Mouse (Mus musculus): ENCODE measurements at regions not wholly inside any gene's neighbourhood (a gene's known extent, or its start where the extent isn't known, plus 50 kb on each side); places are given as distances from the start of the nearest gene placed in this dataset.

DNA sequence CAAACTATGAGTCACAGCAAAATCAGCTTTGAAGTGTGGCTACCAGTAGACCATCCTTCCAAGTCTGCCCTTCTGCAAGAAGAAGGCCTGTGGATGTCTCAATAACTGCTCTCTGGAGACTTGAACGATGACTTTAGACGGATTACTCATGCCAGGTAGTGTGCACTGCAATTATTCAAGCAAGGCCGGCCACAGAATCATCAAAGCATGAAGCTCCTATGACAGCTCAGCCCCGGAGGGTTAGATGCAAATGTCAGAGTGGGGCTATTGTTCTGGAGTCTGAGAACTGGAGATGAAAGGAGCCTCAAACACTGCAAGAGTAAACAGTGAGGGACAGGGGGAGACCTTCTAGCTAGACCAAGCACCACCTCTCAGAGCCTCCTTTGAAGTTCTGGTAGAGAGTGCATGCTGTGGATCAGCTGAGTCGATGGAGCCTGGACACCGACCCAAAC lies 173.8 kb upstream of the Dmrta1 start:
- CTCF ChIA-PET: no interaction called here

DNA sequence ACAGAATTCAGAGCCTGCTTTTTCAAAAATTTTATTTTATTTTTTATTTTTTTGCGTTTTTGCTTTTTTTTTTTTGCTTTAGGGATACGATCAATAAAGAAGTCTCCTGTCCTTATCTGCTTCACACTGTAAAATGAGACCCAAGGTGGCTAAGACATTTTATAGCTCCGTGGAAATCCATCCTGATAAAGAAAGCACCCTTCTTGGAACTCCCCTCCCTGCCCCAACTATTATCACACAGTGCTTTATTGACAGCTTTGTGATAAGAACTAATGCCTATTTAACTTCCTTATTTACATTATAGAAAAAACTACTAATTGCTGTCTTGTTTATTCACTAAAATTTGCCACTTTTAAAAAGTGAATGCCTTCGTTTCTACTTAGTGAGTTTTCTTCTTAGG lies 179.0 kb upstream of the Dmrta1 start:
- CTCF ChIA-PET: no interaction called here

DNA sequence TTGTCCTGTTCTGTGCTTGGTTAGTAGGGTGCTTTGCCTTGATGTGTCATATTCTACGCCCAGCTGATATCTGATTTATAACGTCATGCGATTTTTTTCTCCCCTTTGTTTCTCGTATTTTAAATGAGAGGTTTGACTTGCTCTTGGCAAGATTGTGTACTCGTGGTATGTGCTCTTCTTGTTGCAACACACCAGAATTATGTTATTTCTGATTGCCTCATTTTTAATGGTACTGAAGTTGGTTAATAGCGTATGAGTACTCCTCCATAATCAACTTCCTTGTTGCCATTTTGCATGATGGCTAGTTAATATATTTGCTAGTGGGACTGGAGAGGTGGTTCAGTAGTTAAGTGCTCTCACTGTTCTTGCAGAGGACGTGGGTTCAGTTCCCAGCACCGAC lies 180.1 kb upstream of the Cdkn2b start:
- CTCF ChIA-PET: no interaction called here

DNA sequence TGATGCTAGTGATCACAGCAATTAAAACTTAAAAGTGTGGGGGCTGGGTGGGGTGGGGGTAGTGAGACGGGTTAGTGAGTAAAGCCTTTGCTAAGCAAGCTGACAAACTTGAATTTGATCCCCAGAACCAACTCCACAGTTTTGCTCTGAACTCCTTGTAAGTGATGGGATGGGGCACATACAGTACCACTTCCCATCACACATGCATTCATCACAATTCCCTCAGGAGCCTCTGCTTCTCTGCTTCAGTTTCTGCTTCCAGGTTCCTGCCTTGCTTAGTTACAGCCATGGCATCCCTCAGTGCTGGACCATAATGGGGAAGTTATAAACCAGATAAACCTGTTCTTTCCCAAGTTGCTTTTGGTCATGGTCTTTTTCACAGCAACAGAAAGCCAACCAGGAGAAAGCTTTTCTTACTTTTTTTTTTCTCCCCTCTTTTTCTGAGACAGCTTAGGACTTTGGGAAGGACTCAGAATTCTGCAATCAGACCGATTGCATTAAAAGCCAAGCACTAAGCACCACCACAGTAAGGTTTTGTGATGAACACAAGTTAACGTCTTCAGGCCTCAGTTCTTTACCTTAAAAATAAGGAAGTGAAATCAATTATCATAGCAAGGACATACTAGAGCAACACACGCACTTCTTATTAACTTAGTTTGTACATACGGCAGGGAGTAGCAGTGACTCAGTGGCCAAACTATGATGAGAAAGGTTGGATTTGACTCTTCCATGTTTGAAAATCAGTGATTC lies 176.8 kb upstream of the Cdkn2b start:
- CTCF ChIA-PET: no interaction called here

DNA sequence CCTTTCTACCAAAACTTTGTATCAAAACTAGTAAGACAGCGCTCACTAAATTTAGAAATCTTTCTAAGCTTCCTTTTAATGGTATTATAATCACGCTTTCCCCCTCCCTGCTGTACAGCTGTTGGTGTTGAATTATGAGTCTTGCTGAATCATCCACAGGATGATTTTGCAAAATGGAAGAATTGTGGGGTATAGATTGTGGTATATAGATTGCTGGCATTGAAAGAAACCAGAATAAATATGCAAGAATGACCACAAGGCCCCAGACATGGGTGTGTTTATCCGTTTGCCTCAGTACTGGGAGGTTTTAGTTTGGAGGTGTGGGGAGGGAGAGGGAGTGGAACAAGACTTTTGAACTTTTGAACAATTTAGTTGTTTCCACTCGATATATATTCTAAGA lies 176.1 kb upstream of the Cdkn2b start:
- CTCF ChIA-PET: no interaction called here

DNA sequence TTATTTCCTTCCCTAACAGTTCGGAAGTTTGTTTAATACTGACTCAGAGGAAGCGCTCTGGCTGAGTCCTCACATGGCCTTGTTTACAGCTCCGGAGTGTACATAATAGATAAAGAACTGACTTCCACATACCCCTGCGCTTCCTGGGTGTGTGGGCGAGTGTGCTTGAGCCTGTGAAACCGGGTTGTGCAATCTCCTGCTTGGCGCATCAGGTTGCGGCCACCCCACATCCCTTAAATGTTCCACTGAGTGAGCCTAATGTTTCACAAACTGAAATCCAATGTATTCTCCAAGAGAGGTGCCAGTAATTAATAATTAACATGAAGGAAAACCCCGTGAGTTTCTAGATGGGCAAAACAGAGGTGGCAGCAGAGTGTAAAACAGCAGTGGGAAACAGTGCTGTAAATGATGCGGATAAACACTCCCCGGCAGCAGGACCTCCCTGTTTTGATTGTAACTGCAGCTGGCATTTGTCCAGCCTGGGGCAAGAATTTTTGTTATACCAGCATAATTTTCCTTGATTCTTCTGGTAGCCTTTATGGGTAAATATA lies 175.2 kb upstream of the Cdkn2b start:
- CTCF ChIA-PET: no interaction called here

DNA sequence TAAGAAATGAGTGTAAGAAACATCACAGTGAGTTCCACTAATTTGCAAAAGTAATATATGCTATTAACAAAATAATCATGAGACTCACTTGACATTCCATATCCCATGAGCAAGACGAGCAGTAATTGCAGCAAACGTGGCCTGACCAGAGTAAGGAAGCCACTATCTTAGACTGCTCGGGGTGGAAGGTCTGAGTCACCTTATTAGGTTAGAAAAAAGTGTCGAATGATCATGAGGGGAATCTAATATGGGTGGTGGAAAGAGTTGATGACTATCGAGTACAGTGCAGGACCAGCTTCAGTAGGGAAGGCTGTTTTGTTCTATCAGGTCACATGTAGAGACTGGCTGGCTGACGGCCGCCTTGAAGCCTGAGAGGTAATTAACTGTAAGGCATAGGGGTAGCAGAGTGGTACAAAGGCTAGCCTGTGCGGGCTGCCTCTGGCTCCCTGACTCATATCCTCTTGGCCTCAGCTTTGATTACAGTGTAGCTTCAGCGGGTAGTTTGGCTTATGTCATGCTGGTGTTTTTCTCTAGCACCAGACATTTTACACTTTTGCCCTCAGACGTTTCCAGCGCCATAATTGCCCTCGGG lies 167.9 kb upstream of the Cdkn2b start:
- CTCF ChIA-PET: no interaction called here

DNA sequence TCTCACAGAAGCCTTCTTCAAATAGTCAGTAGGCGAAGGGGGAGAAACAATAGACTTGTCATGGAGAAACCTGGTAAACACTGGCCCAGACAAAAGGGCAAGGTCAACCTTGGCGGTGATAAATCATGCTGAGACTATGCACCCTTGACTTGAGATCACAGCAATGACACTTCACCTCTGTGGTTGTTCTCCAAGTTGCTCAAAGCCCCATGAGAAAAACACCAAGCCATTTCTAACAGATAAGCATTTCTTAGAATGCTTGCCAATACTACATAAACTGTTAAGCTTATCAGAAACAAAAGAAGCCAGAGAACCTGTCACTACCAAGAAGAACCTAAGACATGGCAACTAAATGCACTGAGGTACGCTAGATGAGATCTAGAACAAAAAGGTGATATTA lies 165.0 kb upstream of the Cdkn2b start:
- CTCF ChIA-PET: no interaction called here

DNA sequence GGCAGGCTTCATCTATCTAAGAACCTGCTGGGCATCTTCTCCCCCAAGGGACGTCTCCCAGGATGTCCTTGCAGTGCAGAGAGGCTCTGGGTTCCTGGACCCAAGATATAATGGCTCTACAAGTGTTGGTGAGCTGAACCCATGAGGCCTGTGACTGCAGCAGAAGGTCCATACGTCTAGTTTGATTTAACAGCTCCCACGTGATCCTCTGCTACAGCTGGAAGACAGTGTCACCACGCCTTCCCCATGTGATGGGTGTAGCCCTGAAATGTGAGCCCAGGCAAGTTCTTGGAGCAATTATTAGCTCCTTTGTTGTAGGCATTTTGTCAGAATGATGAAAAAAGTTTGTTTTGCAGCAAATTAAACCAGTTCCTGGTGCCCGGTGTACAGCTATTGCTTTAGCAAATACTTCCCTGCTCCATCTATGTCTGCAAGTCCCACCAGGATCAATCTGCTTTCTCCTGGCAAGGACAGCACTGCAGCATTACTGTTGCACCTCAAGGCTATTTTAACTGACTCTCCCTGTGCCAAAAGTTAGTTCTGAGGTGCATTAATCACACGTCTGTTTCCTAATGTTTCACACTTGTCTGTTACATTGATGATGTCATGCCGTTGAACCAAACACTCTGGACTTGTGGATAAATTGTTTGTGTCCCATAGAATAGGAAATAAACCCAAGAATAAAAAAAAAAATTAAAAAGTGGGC lies 164.2 kb upstream of the Cdkn2b start:
- CTCF ChIA-PET: no interaction called here

DNA sequence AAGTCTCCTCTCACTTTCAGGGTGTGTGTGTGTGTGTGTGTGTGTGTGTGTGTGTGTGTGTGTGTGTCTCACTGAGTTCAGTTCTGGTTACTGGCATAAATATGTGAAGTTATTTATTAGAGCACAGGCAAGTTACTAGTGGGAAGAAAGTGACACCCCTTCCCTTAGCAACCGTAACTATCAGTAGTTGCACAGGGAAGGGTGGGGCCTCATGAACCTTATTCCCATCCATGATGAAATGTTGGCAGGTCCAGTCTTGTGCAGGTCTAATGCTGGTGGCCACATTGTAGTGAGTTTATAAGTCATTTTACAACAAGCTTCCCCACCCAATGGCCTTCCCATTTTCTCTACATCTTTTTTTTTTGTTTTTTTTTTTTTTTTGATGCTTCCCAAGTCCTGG lies 160.6 kb upstream of the Cdkn2b start:
- CTCF ChIA-PET: no interaction called here

DNA sequence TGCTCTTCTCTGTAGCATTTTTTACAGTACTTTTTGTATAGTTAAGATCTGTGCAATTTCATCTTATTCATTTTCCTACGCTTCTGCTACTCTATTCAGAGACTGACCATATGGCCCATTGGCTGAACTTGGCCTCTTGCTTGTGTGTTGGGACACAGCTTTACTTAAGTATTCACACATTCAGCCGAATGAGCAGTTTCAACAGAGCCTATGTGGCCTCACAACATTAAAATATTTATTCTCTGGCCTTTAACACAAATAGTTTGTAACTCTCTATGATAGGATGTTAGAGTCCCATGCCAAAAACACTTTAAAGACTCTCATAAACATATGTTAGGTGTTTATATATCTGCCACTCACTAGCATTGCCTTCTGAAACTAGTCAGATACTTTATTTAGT lies 159.9 kb upstream of the Cdkn2b start:
- CTCF ChIA-PET: no interaction called here

DNA sequence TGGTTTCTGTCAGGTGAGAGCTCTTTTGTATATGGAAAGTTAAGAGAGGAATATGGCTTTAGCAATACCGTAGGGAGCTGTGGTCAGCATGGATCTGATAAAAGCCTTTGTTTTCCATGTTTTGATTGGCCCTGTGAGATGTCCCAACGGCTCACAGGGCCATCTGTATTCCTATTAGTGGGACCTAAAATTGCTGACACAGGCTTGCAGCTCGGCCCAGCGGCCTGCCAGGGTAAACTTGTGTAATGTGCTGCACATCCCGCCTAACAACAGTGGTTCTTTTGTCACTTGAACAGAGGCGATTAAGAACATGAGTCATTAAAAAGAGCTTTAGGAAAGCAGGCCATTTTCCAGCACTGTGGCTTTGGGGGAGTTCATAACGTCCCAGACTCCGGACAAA lies 159.0 kb upstream of the Cdkn2b start:
- CTCF ChIA-PET: no interaction called here

DNA sequence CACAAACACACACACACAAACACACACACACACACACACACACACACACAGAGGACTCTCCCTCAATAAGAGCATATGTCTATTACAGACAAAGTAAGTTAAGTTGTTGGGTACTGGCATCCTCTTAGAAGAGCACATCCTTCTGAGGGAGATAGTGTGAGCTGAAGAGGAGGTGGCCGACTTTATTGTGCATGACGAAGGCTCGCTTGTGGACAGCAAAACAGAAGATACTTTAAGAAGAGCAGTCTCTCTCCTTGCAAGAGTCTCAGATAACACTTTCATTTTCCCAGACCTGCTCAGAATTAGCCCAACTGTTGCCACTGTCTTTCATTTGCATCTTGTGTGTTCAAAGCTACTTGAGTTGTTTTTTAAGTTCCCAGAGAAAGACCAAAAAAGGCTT lies 158.6 kb upstream of the Cdkn2b start:
- CTCF ChIA-PET: no interaction called here

DNA sequence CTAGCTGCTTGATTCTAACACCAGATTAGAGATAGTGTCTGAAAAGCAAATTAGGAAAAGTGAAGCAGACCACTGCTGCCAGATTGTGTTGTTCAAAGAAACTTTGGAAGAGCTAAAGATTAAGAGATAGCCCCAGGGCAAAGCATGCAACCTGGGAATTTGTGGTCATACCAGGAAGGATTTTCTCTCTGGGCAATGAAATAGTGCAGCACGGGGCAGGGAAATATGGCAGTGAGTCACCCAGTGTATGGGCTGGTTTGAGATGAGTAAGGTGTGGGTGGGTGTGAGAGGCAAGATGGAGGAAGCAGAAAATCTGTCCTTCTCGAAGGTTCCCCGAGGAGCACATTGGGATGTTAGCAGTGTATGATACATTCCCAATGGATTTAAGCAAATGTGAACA lies 155.9 kb upstream of the Cdkn2b start:
- CTCF ChIA-PET: no interaction called here

DNA sequence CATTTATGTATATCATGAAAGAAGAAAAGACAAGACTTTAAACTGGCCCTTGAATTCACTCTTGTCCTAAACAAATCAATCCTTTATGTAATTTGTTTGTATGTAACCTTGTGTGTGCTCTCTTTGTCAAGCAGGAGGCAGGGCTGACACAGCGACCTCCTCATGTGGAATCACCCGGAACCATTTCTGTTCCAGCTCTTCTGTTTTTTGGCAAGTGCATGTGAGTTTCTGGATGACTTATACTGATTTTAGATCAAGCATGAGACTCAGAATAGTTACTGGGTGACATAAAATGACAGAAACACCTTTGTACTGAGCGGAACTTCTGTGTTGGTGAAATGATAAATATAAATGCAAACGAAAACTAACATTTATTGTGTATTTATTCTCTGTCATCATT lies 152.3 kb upstream of the Cdkn2b start:
- CTCF ChIA-PET: no interaction called here

DNA sequence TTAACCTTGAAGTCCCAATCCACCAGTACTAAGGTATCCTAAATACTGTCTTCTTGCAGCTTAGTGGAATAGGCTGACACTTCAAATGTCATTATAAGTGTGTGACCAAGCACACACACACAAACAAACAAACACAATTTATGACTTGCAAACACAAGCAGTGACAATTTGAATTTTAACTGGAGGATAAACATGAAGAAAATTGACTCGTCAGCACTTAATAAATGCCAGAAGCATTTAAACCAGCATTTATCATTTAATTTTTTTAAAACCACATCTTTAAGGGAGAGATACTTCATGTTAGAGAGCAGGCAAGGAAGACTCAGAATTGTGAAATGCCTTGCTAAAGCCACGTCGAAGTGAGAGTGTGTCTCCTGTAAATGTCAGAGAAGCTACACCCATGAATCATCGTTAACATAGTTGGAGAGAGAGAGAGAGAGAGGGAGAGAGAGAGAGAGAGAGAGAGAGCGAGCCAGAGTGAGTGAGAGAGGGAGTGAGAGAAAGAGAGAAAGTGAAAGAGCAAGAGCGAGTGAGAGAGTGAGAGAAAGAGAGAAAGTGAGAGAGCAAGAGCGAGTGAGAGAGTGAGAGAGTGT lies 149.4 kb upstream of the Cdkn2b start:
- CTCF ChIA-PET: no interaction called here

DNA sequence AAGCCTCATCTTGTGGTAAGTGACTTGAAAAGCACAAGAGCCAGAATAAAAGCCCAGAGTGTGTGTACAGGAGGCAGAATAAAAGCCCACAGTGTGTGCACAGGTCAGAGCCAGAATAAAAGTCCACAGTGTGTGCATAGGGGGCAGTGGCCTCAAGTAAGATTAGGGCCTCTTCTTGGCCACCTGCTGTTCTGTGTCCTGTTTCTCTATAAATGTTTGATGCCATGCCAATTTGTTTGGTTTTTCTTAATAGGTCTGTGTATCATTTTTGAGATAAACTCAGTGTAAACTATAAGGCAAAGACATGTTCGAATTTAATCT lies 148.5 kb upstream of the Cdkn2b start:
- CTCF ChIA-PET: no interaction called here

DNA sequence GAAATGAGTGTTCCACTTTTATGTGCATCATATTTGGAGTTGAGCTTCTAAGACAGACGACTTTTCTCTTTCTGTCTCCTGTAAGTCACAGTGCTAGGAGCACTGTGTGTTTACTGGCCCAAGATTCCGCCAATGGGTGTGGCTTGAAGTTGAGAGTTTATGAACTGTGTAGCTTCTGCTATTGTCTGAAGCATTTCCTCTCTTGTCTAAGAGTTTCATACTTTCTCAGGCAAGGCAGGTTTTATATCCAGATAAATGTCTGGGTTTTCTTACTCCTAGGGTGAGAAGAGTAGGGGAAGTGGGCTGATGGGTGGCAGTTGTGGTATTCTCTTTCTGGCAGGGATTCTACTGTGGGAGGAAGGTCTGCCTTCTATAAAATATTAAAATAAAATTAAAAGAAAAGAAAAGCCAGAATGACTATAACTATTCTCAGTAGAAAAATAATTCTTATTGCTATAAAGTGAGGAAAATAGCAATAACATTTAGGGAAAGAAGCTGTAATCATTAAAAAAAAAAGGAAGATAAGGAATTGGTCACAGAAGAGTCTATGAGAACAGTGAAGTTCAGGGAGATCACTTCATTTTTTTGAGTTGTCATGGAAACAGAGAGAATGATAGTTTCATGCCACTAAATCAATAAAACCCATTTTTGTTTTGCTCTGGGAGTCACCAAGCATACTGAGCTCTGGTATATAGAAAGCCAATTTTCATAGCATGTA lies 147.9 kb upstream of the Cdkn2b start:
- CTCF ChIA-PET: no interaction called here

DNA sequence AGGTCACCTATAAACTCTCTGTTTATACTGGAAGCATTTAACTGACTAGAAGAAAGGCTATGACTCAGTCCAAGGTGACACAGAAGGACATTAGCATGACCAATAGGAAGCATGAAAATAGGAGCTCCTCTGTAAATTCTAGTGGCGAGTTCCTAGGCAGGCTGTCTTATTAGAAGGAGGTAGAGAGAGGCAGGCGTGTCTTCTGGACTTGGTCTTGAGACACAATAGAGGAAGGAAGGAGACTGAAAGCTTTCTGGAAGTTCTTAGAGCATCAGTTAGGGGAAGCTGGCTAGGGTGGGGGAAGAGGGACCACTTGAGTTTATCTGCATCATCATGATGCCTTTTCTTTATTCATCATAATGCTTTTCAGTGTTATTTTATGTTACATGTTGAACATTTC lies 147.0 kb upstream of the Cdkn2b start:
- CTCF ChIA-PET: no interaction called here

DNA sequence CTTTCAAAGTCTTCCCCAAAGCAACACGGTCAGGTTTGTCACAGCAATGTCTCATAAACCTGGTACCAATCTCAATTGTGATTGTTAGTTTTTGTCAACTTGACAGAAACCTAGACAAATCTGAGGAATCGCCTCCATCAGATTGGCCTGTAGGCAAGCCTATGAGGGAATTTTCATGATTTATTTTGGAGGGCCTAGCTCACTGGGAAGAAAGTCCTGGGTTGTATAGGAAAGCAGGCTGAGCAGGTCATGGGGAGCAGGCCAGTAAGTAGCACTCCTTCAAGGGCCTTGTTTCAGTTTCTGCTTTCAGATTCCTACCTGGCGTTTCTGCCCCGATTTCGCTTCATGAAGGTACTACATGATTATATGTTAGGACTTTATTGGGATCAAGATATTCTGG lies 144.1 kb upstream of the Cdkn2b start:
- CTCF ChIA-PET: no interaction called here

DNA sequence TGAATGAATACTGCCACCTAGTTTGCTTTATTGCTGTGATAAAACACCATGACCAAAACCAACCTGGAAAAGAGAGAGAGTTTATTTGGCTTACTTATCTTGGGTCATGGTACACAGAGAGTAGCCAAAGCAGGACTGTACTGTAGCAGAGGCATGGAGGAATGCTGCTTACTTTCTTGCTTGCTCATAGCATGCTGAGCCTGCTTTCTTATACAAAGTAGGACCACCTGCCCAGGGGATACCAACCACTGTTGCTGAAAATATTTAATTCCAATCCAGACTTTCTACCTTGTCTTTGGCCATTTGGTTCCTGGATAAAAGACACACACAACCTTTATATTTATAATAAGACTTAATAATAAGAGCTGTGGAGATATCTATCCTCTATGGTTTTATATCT lies 142.2 kb upstream of the Cdkn2b start:
- CTCF ChIA-PET: no interaction called here

DNA sequence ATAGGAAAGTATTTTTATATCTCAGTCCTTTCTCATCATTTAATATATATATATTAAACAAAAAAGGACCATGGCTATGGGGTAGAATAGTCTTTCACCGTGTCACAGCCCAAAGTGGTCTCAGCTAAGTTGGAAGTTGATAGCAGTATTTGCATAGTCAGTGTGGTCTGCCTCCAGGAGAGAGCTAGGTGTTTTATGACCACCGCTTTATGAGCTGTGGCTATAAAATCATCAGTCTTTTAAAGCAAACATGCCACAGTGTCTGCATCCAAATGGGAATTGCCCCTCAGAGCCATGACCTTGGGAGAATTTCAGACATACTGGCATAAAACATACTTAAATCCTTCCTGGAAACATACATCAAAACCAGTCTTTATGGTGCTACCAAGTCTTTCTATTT lies 140.9 kb upstream of the Cdkn2b start:
- CTCF ChIA-PET: no interaction called here

Measured in spleen, embryonic (tissue).